ENCODE assay signal across 8 mouse cellular contexts in genomic region chr17:34618999-34619398, GRCm38 (mm10). TPM values are rescaled to one million over a fixed set of nuclear protein-coding genes. Genes with fewer than 3 reads are reported as not detected.
A peak's percentile ranks its signal among the peaks of the same experiment; 100 is the strongest.
DNase-seq lines count a peak whose midpoint lies in the region; ATAC-seq and TF ChIP-seq lines count a peak whose summit lies in the region.

No protein-coding gene starts in this region.

- H3K27me3 ChIP-seq in MEL (ENCODE audit: control insufficient read depth in 1 of 2, insufficient read depth in 2 of 2, low read length in 2 of 2): no peaks in the 10 kb centered on the region
- no peaks in the 10 kb centered on the region for H3K27me3 ChIP-seq in liver, embryonic 15.5 days

- intact Hi-C loops in heart, postnatal 36 days (cut with DNase I): loop anchor here (1.0 to 2.0 kb wide), 3 partner anchors 46 to 178 kb away; no protein-coding TSS in a partner anchor

- 5% methylated on average over 6 of the region's 6 CpGs for WGBS in liver, embryonic 15.5 days (ENCODE audit: insufficient replicate concordance)

- no peak for TF ChIP-seq POLR2A in MEL (IDR thresholded peaks at IDR 0.05; ENCODE audit: control insufficient read depth in 1 of 2, insufficient read depth in 1 of 2, low read depth in 1 of 2, low read length in 2 of 2, poor library complexity in 1 of 2)

- peak; percentile 23; the same call in 1 of the 2 replicates for ATAC-seq in liver, embryonic 15.5 days (ENCODE audit: insufficient read depth)

- no peaks in the 10 kb centered on the region for H3K9me3 ChIP-seq in MEL (replicated peaks; ENCODE audit: insufficient read depth, low read length)
- no peaks in the 10 kb centered on the region for H3K9me3 ChIP-seq in liver, embryonic 15.5 days (replicated peaks)

- peaks cover 2 to 14% of the 10 kb centered on the region in 2 experiments; a peak in 3 of 4 replicates for H3K4me1 ChIP-seq in MEL (ENCODE audit: control insufficient read depth in 1 of 2, insufficient read depth in 2 of 2, low read length in 2 of 2)
- H3K4me1 ChIP-seq in liver, embryonic 15.5 days (replicated peaks): peaks cover 33% of the 10 kb centered on the region

- DNase-seq in layer of hippocampus, adult 2 months (ENCODE audit: low spot score in 2 of 2): peak; percentile 72 to 80
- DNase-seq in layer of hippocampus, postnatal 14 days (ENCODE audit: low spot score in 2 of 2): no peak
- DNase-seq in MEL (ENCODE audit: low read depth, low spot score): peak; percentile 90
- DNase-seq in c-Kit-positive CD71-positive TER-119-positive erythroid progenitor cells, embryonic 14.5 days (ENCODE audit: low spot score): peak; percentile 82
- DNase-seq in heart, postnatal 36 days: peak; percentile 76 to 80
- peak; percentile 63 to 80 for DNase-seq in spleen, adult 18-20 months
- no peak for DNase-seq in right cerebral cortex, postnatal 4 days

- no peak overlapping the region for H3K9ac ChIP-seq in MEL (ENCODE audit: control insufficient read depth, low read depth, low read length, poor library complexity, severe bottlenecking)
- no peak overlapping the region for H3K9ac ChIP-seq in liver, embryonic 15.5 days

- TF ChIP-seq CTCF in layer of hippocampus, adult 2 months (conservative IDR thresholded peaks at IDR 0.05): peak; percentile 94; the same call in 1 of the 2 replicates
- peak; percentile 72 to 96 (median 85) for TF ChIP-seq CTCF in MEL (IDR thresholded peaks at IDR 0.05 in 2 of 3, conservative IDR thresholded peaks at IDR 0.05 in 1 of 3; ENCODE audit: control insufficient read depth in 1 of 3, insufficient read depth in 1 of 3, low read depth in 2 of 3, low read length in 3 of 3, poor library complexity in 1 of 3, severe bottlenecking in 1 of 3)

- H3K79me2 ChIP-seq in MEL (ENCODE audit: control insufficient read depth, insufficient read depth, low read length, poor library complexity): no peaks in the 10 kb centered on the region

- no peak for TF ChIP-seq EP300 in MEL (IDR thresholded peaks at IDR 0.05; ENCODE audit: low read depth in 1 of 2, low read length in 2 of 2)

- peak; percentile 77 for TF ChIP-seq RAD21 in MEL (IDR thresholded peaks at IDR 0.05; ENCODE audit: low read depth, low read length)

- H3K4me2 ChIP-seq in liver, embryonic 15.5 days: no peak overlapping the region

- no peak overlapping the region for H3K27ac ChIP-seq in layer of hippocampus, adult 2 months
- H3K27ac ChIP-seq in MEL (ENCODE audit: control insufficient read depth, low read depth, low read length): no peak overlapping the region
- H3K27ac ChIP-seq in liver, embryonic 15.5 days (replicated peaks): no peak overlapping the region

- peaks cover 0 to 10% of the 10 kb centered on the region in 2 experiments; a peak in 3 of 4 replicates for H3K36me3 ChIP-seq in MEL (ENCODE audit: control insufficient read depth in 1 of 2, insufficient read depth in 2 of 2, low read length in 2 of 2)
- H3K36me3 ChIP-seq in liver, embryonic 15.5 days (replicated peaks): peaks cover 33% of the 10 kb centered on the region

- no peak overlapping the region for H3K4me3 ChIP-seq in layer of hippocampus, adult 2 months
- H3K4me3 ChIP-seq in MEL (ENCODE audit: control insufficient read depth in 1 of 2, insufficient read depth in 1 of 2, low read depth in 2 of 2, low read length in 2 of 2): no peak overlapping the region
- H3K4me3 ChIP-seq in liver, embryonic 15.5 days (replicated peaks): no peak overlapping the region

TF ChIP-seq in MEL, 35 proteins besides CTCF, POLR2A, EP300 and RAD21:
- TF ChIP-seq E2F4 (IDR thresholded peaks at IDR 0.05; ENCODE audit: borderline replicate concordance, low read depth, low read length): no peak
- peak; percentile 51; the same call in 1 of the 2 replicates for TF ChIP-seq GATA1 (IDR thresholded peaks at IDR 0.05; ENCODE audit: low read depth, low read length)
- TF ChIP-seq MYC (IDR thresholded peaks at IDR 0.05; ENCODE audit: low read depth, low read length): no peak
- TF ChIP-seq ZMIZ1 (IDR thresholded peaks at IDR 0.05; ENCODE audit: low read depth, low read length): no peak
- TF ChIP-seq NELFE (IDR thresholded peaks at IDR 0.05; ENCODE audit: low read depth, low read length): no peak
- TF ChIP-seq POLR2AphosphoS2 (IDR thresholded peaks at IDR 0.05; ENCODE audit: low read length): no peak
- peak; percentile 42 for TF ChIP-seq ZC3H11A (IDR thresholded peaks at IDR 0.05; ENCODE audit: low read depth, low read length)
- TF ChIP-seq TCF12 (IDR thresholded peaks at IDR 0.05; ENCODE audit: low read depth, low read length): no peak
- TF ChIP-seq RCOR1 (IDR thresholded peaks at IDR 0.05; ENCODE audit: low read depth, low read length): no peak
- no peak for TF ChIP-seq GABPA (IDR thresholded peaks at IDR 0.05; ENCODE audit: low read depth, low read length)
- TF ChIP-seq MAFK (IDR thresholded peaks at IDR 0.05; ENCODE audit: borderline replicate concordance, low read depth, low read length): no peak
- TF ChIP-seq ETS1 (IDR thresholded peaks at IDR 0.05; ENCODE audit: low read depth, low read length): no peak
- TF ChIP-seq SMC3 (IDR thresholded peaks at IDR 0.05; ENCODE audit: low read depth, low read length): peak; percentile 86
- TF ChIP-seq JUND (IDR thresholded peaks at IDR 0.05; ENCODE audit: low read depth, low read length): no peak

RNA-seq across cellular contexts. Expression of gene Egfl8, which starts 3.2 kb away (rescaled TPM):
- 1 to 10 TPM; 1.7 to 2.4 TPM for total RNA-seq in layer of hippocampus, adult 2 months (2021)
- total RNA-seq in layer of hippocampus, postnatal 14 days (2021): 1 to 10 TPM; 4.3 to 8.7 TPM
- 0.56 and 0.89 TPM in 2 replicates for total RNA-seq in MEL (2012; rRNA removed)
- 1 to 10 TPM in 1 of 2 experiments, not detected in 1; 1.6 TPM for polyA plus RNA-seq in MEL (2012; ENCODE audit: insufficient read depth in 1 of 2, insufficient read length in 2 of 2, low read depth in 1 of 2, low replicate concordance in 2 of 2, missing spikeins in 1 of 2)
- total RNA-seq in heart, postnatal 36 days (2021): 1 to 10 TPM; 1.5 to 2.5 TPM
- polyA plus RNA-seq in liver, embryonic 15.5 days (2015; fragmentation: Nextera tagmentation; extraction: Ambion mirVana): 0.20 and 0.33 TPM in 2 replicates

RNA-seq across cellular contexts. Expression of gene Ppt2, which starts 9.3 kb away (rescaled TPM):
- total RNA-seq in layer of hippocampus, adult 2 months (2021): 10 to 100 TPM; 46.8 to 55.8 TPM
- 10 to 100 TPM; 36.6 to 42.2 TPM for total RNA-seq in layer of hippocampus, postnatal 14 days (2021)
- 20.2 and 29.2 TPM in 2 replicates for total RNA-seq in MEL (2012; rRNA removed)
- polyA plus RNA-seq in MEL (2012; ENCODE audit: insufficient read depth in 1 of 2, insufficient read length in 2 of 2, low read depth in 1 of 2, low replicate concordance in 2 of 2, missing spikeins in 1 of 2): 100 to 1,000 TPM in 1 of 2 experiments, 10 to 100 TPM in 1; 67.1 to 147 TPM
- 10 to 100 TPM; 54.4 to 55.5 TPM for total RNA-seq in heart, postnatal 36 days (2021)
- 10.7 and 10.8 TPM in 2 replicates for polyA plus RNA-seq in liver, embryonic 15.5 days (2015; fragmentation: Nextera tagmentation; extraction: Ambion mirVana)

RNA-seq across cellular contexts. Expression of gene Prrt1, which starts 10.3 kb away (rescaled TPM):
- total RNA-seq in layer of hippocampus, adult 2 months (2021): 100 to 1,000 TPM; 276 to 305 TPM
- 100 to 1,000 TPM; 248 to 266 TPM for total RNA-seq in layer of hippocampus, postnatal 14 days (2021)
- not detected in 2 replicates for total RNA-seq in MEL (2012; rRNA removed)
- polyA plus RNA-seq in MEL (2012; ENCODE audit: insufficient read depth in 1 of 2, insufficient read length in 2 of 2, low read depth in 1 of 2, low replicate concordance in 2 of 2, missing spikeins in 1 of 2): 1 to 10 TPM in 1 of 2 experiments, not detected in 1; 1.0 TPM
- total RNA-seq in heart, postnatal 36 days (2021): 1 to 10 TPM; 1.4 to 1.7 TPM
- not detected in 2 replicates for polyA plus RNA-seq in liver, embryonic 15.5 days (2015; fragmentation: Nextera tagmentation; extraction: Ambion mirVana)

RNA-seq across cellular contexts. Expression of gene Agpat1, which starts 14.9 kb away (rescaled TPM):
- 100 to 1,000 TPM; 153 to 160 TPM for total RNA-seq in layer of hippocampus, adult 2 months (2021)
- 100 to 1,000 TPM; 156 to 167 TPM for total RNA-seq in layer of hippocampus, postnatal 14 days (2021)
- total RNA-seq in MEL (2012; rRNA removed): 81.5 and 85.2 TPM in 2 replicates
- 100 to 1,000 TPM in 1 of 2 experiments, not detected in 1; 153 TPM for polyA plus RNA-seq in MEL (2012; ENCODE audit: insufficient read depth in 1 of 2, insufficient read length in 2 of 2, low read depth in 1 of 2, low replicate concordance in 2 of 2, missing spikeins in 1 of 2)
- total RNA-seq in heart, postnatal 36 days (2021): 10 to 100 TPM; 61.2 to 70.5 TPM
- 21.1 and 23.6 TPM in 2 replicates for polyA plus RNA-seq in liver, embryonic 15.5 days (2015; fragmentation: Nextera tagmentation; extraction: Ambion mirVana)

RNA-seq across cellular contexts. Expression of gene Rnf5, which starts 15.5 kb away (rescaled TPM):
- 10 to 100 TPM; 72.1 to 80.3 TPM for total RNA-seq in layer of hippocampus, adult 2 months (2021)
- total RNA-seq in layer of hippocampus, postnatal 14 days (2021): 10 to 100 TPM; 85.7 to 92.9 TPM
- total RNA-seq in MEL (2012; rRNA removed): 23.5 and 24.8 TPM in 2 replicates
- 10 to 100 TPM in 1 of 2 experiments, not detected in 1; 85.1 TPM for polyA plus RNA-seq in MEL (2012; ENCODE audit: insufficient read depth in 1 of 2, insufficient read length in 2 of 2, low read depth in 1 of 2, low replicate concordance in 2 of 2, missing spikeins in 1 of 2)
- total RNA-seq in heart, postnatal 36 days (2021): 10 to 100 TPM; 35.7 to 37.1 TPM
- 88.4 and 106 TPM in 2 replicates for polyA plus RNA-seq in liver, embryonic 15.5 days (2015; fragmentation: Nextera tagmentation; extraction: Ambion mirVana)

Comparison
In these comparisons a context has a peak if more than half of its experiments do, and no peak if none do; other contexts are left out.
1. DNase-seq: peak in layer of hippocampus, adult 2 months (2 of 2), MEL (single experiment), c-Kit-positive CD71-positive TER-119-positive erythroid progenitor cells, embryonic 14.5 days (single experiment), heart, postnatal 36 days (2 of 2) and spleen, adult 18-20 months (2 of 2); none in layer of hippocampus, postnatal 14 days (0 of 2) and right cerebral cortex, postnatal 4 days (single experiment).
2. RNA of gene Prrt1, which starts 10.3 kb away (total RNA-seq): 276 to 305 TPM in layer of hippocampus, adult 2 months and 248 to 266 TPM in layer of hippocampus, postnatal 14 days; 1.4 to 1.7 TPM in heart, postnatal 36 days and not detected in MEL; every median in the first group is over 10 times any median in the second.